Mouse (Mus musculus): ENCODE data around the gene Kat7.

DNA sequence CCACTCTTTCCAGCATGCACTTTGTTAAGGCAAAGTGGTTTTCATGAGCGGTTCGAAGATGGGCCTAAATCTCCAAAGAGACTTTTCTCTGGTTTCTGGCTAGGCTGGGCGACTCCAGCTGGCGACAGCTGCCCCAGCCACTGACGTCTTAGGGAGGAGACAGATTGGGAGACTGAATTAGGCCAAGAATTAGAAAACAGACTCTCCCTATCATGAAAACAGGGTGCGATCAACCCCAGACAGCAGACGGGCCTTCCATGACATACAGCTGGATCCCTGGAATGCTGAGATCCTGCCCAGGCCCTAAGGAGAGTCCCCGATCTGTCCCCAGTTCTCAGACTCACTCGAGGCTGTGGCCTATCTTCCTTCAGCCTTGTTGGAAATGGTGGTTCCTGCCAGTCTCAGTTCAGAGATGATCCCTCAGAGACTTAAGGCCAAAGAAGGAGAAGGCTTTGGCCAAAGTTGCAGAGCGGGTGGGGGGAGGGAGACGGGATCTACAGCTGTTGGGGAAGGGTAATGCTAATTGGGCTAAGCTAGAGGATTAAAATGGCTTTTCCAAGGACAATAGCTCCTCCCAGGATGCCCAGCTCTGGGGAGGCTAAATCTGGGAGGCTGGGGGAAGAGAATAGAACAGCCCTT is 46.1 kb downstream of the Kat7 start:
- TF ChIP-seq CTCF (IDR thresholded peaks at IDR 0.05; ENCODE audit: control insufficient read depth, insufficient read depth, insufficient replicate concordance, low read depth, low read length) (no peak), POLR2A (IDR thresholded peaks at IDR 0.05; ENCODE audit: control insufficient read depth, low read depth, low read length) (no peak)
